Mouse (Mus musculus): ENCODE measurements around the gene Crabp1. TPM values are rescaled to one million over a fixed set of nuclear protein-coding genes. Genes with fewer than 3 reads are reported as not detected.

The Crabp1 gene
- polyA plus RNA-seq, 1 experiment from 2014 or later, result 7.5 TPM

- Histone ChIP-seq H3K27ac (no peak overlapping the region), H3K9me3 (replicated peaks) (no peaks in the 10 kb centered on the region), H3K9ac (no peak overlapping the region), H3K27me3 (replicated peaks) (no peaks in the 10 kb centered on the region), H3K4me1 (no peaks in the 10 kb centered on the region), H3K36me3 (no peaks in the 10 kb centered on the region), H3K4me3 (no peak overlapping the region), H3K4me2 (no peak overlapping the region)
- ATAC-seq, result no peak
- 71% methylated on average over 15 of the region's 15 CpGs for whole genome bisulfite sequencing (ENCODE audit: insufficient replicate concordance)
These were observed 18.0 kb downstream of the Crabp1 start for GRCm38 (mm10) chr9:54782504-54782903.

GRCm38 (mm10) chr9:54784003-54784402, 19.5 kb downstream of the Crabp1 start:
- ATAC-seq, result no peak
- H3K27me3 ChIP-seq (replicated peaks), result no peaks in the 10 kb centered on the region
- 58% methylated on average over 3 of the region's 3 CpGs for WGBS (ENCODE audit: insufficient replicate concordance)

GRCm38 (mm10) chr9:54785215-54785614, 20.7 kb downstream of the Crabp1 start:
- ATAC-seq, result no peak
- Histone ChIP-seq H3K36me3 (no peaks in the 10 kb centered on the region), H3K4me1 (no peaks in the 10 kb centered on the region), H3K4me2 (no peak overlapping the region), H3K4me3 (no peak overlapping the region), H3K27me3 (replicated peaks) (no peaks in the 10 kb centered on the region), H3K9ac (no peak overlapping the region), H3K27ac (no peak overlapping the region), H3K9me3 (replicated peaks) (no peaks in the 10 kb centered on the region)
- WGBS (ENCODE audit: insufficient replicate concordance), result 58% methylated on average over 3 of the region's 3 CpGs

More at GRCm38 (mm10) chr9:54784003-54784402, 19.5 kb downstream of the Crabp1 start:
- H3K9ac ChIP-seq, result no peak overlapping the region
- no peak overlapping the region for H3K4me3 ChIP-seq
- no peaks in the 10 kb centered on the region for H3K4me1 ChIP-seq
- no peaks in the 10 kb centered on the region for H3K36me3 ChIP-seq
- no peak overlapping the region for H3K27ac ChIP-seq
- H3K9me3 ChIP-seq (replicated peaks), result no peaks in the 10 kb centered on the region
- no peak overlapping the region for H3K4me2 ChIP-seq

- no peak overlapping the region for H3K4me2 ChIP-seq
- no peaks in the 10 kb centered on the region for H3K4me1 ChIP-seq
- no peak overlapping the region for H3K27ac ChIP-seq
- H3K9me3 ChIP-seq (replicated peaks), result no peaks in the 10 kb centered on the region
- 70% methylated on average over 1 of the region's 1 CpGs for WGBS (ENCODE audit: insufficient replicate concordance)
- H3K9ac ChIP-seq, result no peak overlapping the region
- ATAC-seq, result no peak
- no peaks in the 10 kb centered on the region for H3K36me3 ChIP-seq
- H3K4me3 ChIP-seq, result no peak overlapping the region
- no peaks in the 10 kb centered on the region for H3K27me3 ChIP-seq (replicated peaks)
These were observed 21.5 kb downstream of the Crabp1 start for GRCm38 (mm10) chr9:54786083-54786482.

- no peaks in the 10 kb centered on the region for H3K27me3 ChIP-seq (replicated peaks)
- ATAC-seq, result no peak
- no peaks in the 10 kb centered on the region for H3K4me1 ChIP-seq
- H3K4me2 ChIP-seq, result no peak overlapping the region
- H3K4me3 ChIP-seq, result no peak overlapping the region
- no peaks in the 10 kb centered on the region for H3K36me3 ChIP-seq
- no peaks in the 10 kb centered on the region for H3K9me3 ChIP-seq (replicated peaks)
- H3K27ac ChIP-seq, result no peak overlapping the region
- H3K9ac ChIP-seq, result no peak overlapping the region
- 41% methylated on average over 8 of the region's 8 CpGs for WGBS (ENCODE audit: insufficient replicate concordance)
These were observed 23.2 kb downstream of the Crabp1 start for GRCm38 (mm10) chr9:54787760-54788159.

GRCm38 (mm10) chr9:54790271-54790670, 25.7 kb downstream of the Crabp1 start:
- no peaks in the 10 kb centered on the region for H3K27me3 ChIP-seq (replicated peaks)
- ATAC-seq, result no peak
- no peak overlapping the region for H3K4me2 ChIP-seq
- H3K27ac ChIP-seq, result no peak overlapping the region
- H3K9me3 ChIP-seq (replicated peaks), result no peaks in the 10 kb centered on the region
- no peak overlapping the region for H3K9ac ChIP-seq
- WGBS (ENCODE audit: insufficient replicate concordance), result 33% methylated on average over 5 of the region's 5 CpGs
- no peak overlapping the region for H3K4me3 ChIP-seq
- H3K36me3 ChIP-seq, result no peaks in the 10 kb centered on the region
- H3K4me1 ChIP-seq, result no peaks in the 10 kb centered on the region

- WGBS (ENCODE audit: insufficient replicate concordance), result 48% methylated on average over 10 of the region's 10 CpGs
These were observed 37.0 kb downstream of the Crabp1 start for GRCm38 (mm10) chr9:54801460-54801961.

GRCm38 (mm10) chr9:54802749-54803679, 38.5 kb downstream of the Crabp1 start:
- Histone ChIP-seq H3K4me2 (no peak overlapping the region), H3K4me1 (no peaks in the 10 kb centered on the region), H3K9me3 (replicated peaks) (no peaks in the 10 kb centered on the region), H3K9ac (no peak overlapping the region), H3K27me3 (replicated peaks) (no peaks in the 10 kb centered on the region), H3K27ac (no peak overlapping the region), H3K4me3 (no peak overlapping the region), H3K36me3 (no peaks in the 10 kb centered on the region)
- no peak for ATAC-seq
- 51% methylated on average over 6 of the region's 6 CpGs for WGBS (ENCODE audit: insufficient replicate concordance)

More at GRCm38 (mm10) chr9:54801460-54801961, 37.0 kb downstream of the Crabp1 start:
- Histone ChIP-seq H3K36me3 (no peaks in the 10 kb centered on the region), H3K27ac (no peak overlapping the region), H3K4me2 (no peak overlapping the region), H3K4me1 (no peaks in the 10 kb centered on the region), H3K27me3 (replicated peaks) (no peaks in the 10 kb centered on the region), H3K9ac (no peak overlapping the region), H3K9me3 (replicated peaks) (no peaks in the 10 kb centered on the region), H3K4me3 (no peak overlapping the region)
- ATAC-seq, result no peak

GRCm38 (mm10) chr9:54804351-54804750, 39.8 kb downstream of the Crabp1 start:
- Histone ChIP-seq H3K36me3 (no peaks in the 10 kb centered on the region), H3K4me2 (no peak overlapping the region), H3K4me1 (no peaks in the 10 kb centered on the region), H3K27me3 (replicated peaks) (no peaks in the 10 kb centered on the region), H3K27ac (no peak overlapping the region), H3K4me3 (no peak overlapping the region), H3K9ac (no peak overlapping the region), H3K9me3 (replicated peaks) (no peaks in the 10 kb centered on the region)
- no peak for ATAC-seq
- WGBS (ENCODE audit: insufficient replicate concordance), result 64% methylated on average over 5 of the region's 5 CpGs

- ATAC-seq, result no peak
- H3K27ac ChIP-seq, result no peak overlapping the region
- no peak overlapping the region for H3K9ac ChIP-seq
- H3K4me2 ChIP-seq, result no peak overlapping the region
- H3K4me3 ChIP-seq, result no peak overlapping the region
- H3K27me3 ChIP-seq (replicated peaks), result no peaks in the 10 kb centered on the region
- 50% methylated on average over 4 of the region's 4 CpGs for WGBS (ENCODE audit: insufficient replicate concordance)
- no peaks in the 10 kb centered on the region for H3K9me3 ChIP-seq (replicated peaks)
- no peaks in the 10 kb centered on the region for H3K36me3 ChIP-seq
- H3K4me1 ChIP-seq, result no peaks in the 10 kb centered on the region
These were observed 43.2 kb downstream of the Crabp1 start for GRCm38 (mm10) chr9:54807761-54808160.

GRCm38 (mm10) chr9:54809953-54810352, 45.4 kb downstream of the Crabp1 start:
- H3K9me3 ChIP-seq (replicated peaks), result no peaks in the 10 kb centered on the region
- no peak overlapping the region for H3K27ac ChIP-seq
- H3K36me3 ChIP-seq, result no peaks in the 10 kb centered on the region
- H3K27me3 ChIP-seq (replicated peaks), result no peaks in the 10 kb centered on the region
- H3K9ac ChIP-seq, result no peak overlapping the region
- H3K4me3 ChIP-seq, result no peak overlapping the region
- no peak for ATAC-seq
- 43% methylated on average over 4 of the region's 4 CpGs for whole genome bisulfite sequencing (ENCODE audit: insufficient replicate concordance)
- H3K4me2 ChIP-seq, result no peak overlapping the region
- H3K4me1 ChIP-seq, result no peaks in the 10 kb centered on the region

GRCm38 (mm10) chr9:54816508-54817201, 52.1 kb downstream of the Crabp1 start:
- Histone ChIP-seq H3K4me2 (no peak overlapping the region), H3K9ac (no peak overlapping the region), H3K9me3 (replicated peaks) (no peaks in the 10 kb centered on the region), H3K4me1 (no peaks in the 10 kb centered on the region), H3K27me3 (replicated peaks) (peaks cover 11% of the 10 kb centered on the region; the same call in 1 of the 2 replicates), H3K36me3 (no peaks in the 10 kb centered on the region), H3K4me3 (no peak overlapping the region), H3K27ac (no peak overlapping the region)
- 60% methylated on average over 10 of the region's 10 CpGs for WGBS (ENCODE audit: insufficient replicate concordance)
- ATAC-seq, result no peak
